Mouse (Mus musculus) thymus, postnatal 4 days (tissue): ENCODE results near the gene Gm19935.
A peak's percentile ranks its signal among the peaks of the same experiment; 100 is the strongest.

ENCODE experiments used
- DNase-seq: peaks from one replicate; pipeline ENCODE4 v3.0.0; 2021

Gene Gm19935

GRCm38 (mm10) chr8:90817293-90817692, at the start of gene Gm19935:
Gene Gm19935 (minus strand): TSS chr8:90817393.
- no peak for DNase-seq

GRCm38 (mm10) chr8:90862038-90862437, 44.8 kb upstream of the Gm19935 start:
- peak; percentile 20 for DNase-seq

DNA sequence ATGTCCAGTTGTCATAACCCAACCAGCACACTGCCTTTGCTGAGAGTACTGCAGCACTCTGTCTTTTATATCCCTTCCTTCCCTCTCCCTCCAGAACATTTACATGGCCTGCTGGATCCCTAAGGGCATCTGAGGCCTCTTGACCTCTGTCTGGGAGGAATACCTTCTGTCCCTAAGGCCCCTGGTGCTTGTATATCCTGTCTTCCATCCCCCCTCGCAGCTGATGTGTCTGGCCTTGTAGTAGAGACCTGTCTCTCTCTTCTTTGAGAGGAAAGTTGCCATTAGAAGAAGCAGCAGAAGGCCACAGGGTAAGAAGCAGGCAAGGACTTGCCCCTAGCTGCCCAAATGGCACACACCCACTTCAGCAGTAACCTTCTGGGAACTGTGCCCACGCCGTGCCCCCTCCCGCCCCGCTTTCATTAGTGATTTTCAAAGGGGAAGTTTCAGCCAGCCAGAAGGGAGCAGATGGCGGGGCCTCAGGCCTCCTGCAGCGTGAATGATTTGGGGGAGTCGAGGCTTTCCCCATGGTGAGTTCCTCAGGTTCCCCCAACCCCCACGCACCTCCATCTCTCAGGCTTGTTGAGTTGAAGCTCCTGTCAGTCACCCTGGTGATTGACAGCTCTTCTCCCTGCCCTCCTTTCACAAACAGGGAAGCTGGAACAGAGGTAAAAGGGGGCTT, 44.2 kb upstream of the Gm19935 start:
- peak; percentile 19 for DNase-seq

GRCm38 (mm10) chr8:90858071-90858470, 40.9 kb upstream of the Gm19935 start:
- no peak for DNase-seq

DNA sequence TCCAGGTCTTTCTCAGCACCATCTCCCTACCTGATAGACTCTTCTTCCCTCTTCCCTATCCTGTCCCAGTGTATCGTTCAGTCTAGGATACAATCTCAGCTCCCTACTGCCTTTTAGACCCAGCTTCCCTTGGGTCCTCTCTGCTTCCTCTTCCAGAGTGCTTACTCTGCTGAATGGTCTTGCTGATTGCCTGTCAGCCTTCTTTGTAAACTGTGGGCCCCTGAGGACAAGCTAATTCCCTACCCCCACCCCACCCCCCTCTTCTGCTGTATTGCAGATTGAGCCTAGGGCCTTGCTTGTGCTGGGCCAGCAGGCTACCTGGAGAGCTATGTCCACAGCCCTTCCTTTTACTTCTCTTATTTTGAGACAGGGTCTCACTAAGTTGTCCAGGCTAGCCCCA, 39.8 kb upstream of the Gm19935 start:
- no peak for DNase-seq

GRCm38 (mm10) chr8:90856171-90856570, 39.0 kb upstream of the Gm19935 start:
- DNase-seq: no peak

GRCm38 (mm10) chr8:90854671-90855161, 37.5 kb upstream of the Gm19935 start:
- no peak for DNase-seq

DNA sequence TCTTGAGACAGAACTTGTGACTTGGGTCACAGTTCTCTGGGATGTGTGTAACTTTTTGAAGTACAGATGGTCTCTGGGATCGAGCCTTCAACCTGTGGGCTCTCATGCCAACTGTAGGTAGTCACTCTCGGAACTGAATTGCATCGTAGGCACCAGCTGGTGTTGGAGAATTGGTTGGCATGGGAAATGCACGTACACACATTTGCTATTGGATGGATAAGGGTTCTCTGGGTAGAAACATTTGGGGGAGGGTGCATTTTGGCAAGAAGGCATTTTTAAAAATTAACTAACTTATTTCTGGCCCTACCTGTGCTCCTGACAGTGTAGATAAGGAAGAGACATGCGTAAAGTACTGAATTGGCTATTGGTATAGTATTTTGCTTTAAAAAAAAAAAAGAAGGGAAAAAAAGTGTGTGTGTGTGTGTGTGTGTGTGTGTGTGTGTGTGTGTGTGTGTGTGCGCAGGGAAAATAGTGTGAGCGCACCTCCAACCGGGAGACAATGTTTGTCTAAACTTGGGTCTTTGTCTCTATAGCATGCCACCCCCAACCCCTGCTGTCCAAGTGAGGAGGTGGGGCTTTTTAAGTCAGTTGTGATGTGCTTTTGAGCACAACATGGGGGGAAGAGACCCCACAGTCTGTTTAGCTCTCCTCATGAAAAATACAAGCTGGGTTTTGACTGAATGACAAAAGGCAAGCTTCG, 36.9 kb upstream of the Gm19935 start:
- no peak for DNase-seq

- DNase-seq: no peak
Observed at GRCm38 (mm10) chr8:90851544-90851943, 34.4 kb upstream of the Gm19935 start.

GRCm38 (mm10) chr8:90849462-90850050, 32.4 kb upstream of the Gm19935 start:
- DNase-seq: no peak

DNA sequence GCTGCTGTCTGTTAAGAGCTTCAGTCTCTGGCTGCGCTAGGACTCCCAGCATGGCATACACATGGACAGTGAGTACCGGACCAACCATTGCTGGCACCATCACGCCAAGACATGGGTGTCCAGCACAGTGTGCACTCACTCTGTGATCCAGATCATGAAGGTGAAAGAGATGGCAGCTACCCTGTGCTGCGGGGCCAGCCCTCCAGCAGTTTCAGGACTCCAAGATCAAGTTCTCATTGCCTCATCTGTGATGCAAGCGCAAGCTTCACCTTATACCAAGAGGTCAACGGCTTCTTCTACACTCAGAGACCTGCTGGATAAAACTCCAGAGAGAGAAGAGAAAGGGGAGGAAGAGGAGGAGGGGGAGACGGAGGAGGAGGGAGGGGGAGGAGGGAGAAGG, 30.8 kb upstream of the Gm19935 start:
- no peak for DNase-seq

DNA sequence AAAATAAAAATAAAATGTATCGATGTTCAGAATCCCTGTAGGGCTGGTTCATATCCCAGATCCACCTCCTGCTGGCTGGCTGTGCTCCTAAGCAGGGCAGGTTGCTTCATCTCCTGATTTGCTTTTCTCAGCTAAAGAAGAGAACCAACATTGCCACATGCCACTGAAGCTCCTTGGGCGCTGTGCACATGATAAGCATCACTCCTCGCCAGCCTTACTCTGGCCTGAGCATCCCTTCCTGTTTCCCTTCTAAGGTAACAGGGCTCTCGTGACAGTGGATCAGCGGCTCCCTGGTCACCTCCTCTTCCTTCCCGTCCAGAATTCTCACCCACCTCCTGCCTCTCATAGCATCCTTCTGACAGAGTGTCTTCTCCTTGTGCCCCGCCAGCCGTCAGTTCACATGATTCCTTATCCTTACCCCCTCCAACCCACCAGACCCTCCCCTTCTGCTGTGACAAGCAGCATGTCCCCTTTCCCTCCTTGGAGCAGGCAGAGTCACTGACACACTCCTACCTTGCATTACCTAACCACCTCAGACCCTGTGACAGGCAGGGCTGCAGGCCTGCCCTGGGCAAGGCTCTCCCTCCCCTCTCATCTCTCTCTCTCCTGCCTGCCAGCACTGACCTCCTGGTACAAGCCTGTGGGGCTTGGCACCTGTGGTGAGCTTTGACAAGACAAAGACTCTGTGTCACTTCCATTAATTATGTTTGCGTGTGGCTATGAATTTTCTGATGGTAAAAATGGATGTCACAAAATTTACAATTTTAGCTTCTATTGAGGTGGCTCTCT, 27.2 kb upstream of the Gm19935 start:
- no peak for DNase-seq

- DNase-seq: no peak
Observed at GRCm38 (mm10) chr8:90843127-90843526, 25.9 kb upstream of the Gm19935 start.

DNA sequence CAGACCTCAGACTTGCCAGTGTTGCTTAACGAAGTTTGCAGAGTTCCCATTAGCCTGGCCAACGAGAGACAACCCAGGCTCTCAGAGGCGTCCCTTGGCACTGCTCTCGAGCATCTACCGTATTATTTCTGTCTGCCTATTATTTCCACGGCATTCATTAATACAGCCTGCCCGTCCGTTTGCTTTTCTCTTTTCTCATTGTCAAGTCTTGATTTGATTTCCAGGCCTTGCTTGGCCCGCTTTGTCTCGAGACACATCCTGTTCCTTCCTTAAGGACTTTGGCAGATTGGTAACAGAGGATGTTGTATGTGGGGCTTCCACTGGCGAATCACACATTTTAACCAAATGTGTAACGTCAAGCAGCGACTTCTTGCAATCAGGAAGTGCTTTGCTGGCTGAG, 24.1 kb upstream of the Gm19935 start:
- DNase-seq: no peak

GRCm38 (mm10) chr8:90839725-90840714, 22.8 kb upstream of the Gm19935 start:
- no peak for DNase-seq

- DNase-seq: no peak
Observed at GRCm38 (mm10) chr8:90837440-90837839, 20.2 kb upstream of the Gm19935 start.

GRCm38 (mm10) chr8:90834321-90834672, 17.1 kb upstream of the Gm19935 start:
- no peak for DNase-seq

DNA sequence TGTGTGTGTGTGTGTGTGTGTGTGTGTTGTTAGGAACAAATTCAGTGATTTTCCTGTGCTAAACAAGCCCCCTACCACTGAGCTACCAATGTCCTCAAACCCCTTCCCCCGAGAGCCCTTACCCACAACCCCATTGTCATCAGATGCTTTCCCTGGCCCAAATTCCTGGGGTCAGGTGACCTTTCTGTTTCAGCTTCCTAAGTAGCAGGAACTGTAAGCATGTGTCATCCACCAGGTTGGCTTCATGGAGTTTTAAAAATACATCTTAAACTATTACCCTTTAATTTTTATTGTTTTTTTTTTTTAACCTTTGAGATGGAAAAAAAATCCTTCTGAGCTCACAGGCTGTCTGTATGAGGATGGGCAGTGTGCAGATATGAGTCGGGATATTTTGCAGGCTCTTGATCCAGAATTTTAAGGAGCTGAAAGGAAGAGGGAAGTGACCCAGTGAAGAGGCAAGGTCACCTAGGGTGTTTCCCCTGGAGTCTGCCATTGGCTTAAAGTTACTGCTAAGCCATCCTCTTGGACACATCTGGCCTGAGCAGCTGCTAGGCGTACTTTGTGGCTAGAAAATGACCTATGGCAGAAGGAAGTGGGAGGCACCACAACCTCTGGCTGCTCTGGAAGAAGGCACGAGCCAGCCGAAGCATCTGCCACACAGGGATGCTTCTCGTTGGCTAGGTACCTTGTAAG, 16.6 kb upstream of the Gm19935 start:
- DNase-seq: no peak

- DNase-seq: no peak
Observed at GRCm38 (mm10) chr8:90832576-90833289, 15.5 kb upstream of the Gm19935 start.

DNA sequence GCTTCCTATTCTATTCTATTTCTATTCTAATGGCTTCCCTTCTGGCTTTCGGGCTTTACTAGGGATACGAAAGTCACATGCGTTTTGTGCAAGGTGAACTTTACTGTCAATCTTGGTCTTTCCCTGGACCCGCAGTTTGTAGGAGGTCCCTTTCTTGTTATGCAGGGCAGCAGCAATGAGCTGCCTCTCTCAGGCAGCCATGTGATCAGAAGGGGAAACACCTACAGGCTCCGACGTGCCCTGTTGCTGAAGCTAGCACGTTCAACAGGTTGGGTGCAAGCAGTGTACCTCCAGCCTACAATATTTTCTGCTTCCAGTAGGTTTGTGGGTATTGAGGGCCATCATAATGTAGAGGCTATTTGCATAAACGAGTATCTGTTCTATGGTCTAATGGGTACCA, 13.8 kb upstream of the Gm19935 start:
- no peak for DNase-seq

DNA sequence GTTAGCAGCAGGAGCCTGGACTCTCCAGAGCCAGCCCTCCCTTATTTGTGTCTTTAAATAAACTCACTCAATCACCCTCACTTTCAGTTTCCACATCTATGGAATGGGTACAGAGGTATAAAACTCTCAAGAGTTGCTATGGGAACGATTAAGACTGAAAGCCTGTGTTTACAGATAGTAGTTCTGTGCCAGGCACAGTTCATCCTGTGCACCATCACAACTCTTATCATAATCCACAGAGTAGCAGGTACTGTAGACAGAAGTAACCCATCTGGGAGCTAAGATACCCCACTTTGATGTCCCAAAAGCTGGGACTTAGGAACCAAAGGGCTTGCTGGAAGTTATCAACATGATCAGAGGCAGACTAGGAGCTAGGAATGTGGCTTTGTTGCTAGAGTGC, 12.6 kb upstream of the Gm19935 start:
- no peak for DNase-seq
